Mouse (Mus musculus) cortical plate, adult 2 months (tissue): ENCODE data around the gene Prkcq. TPM values are rescaled to one million over a fixed set of nuclear protein-coding genes. Genes with fewer than 3 reads are reported as not detected.

Experiments used
- H3K27ac ChIP-seq: fragments of 200-500 bp; 2 replicates; pipeline ENCODE4 v1.5.1; 2012; ENCODE audit warnings: low read length, control low read depth, inconsistent platforms; ENCODE audit not compliant: insufficient read depth
- H3K4me1 ChIP-seq: fragments of 200-500 bp; 2 replicates; pipeline ENCODE4 v1.6.1; 2011; ENCODE audit warnings: low read length; ENCODE audit not compliant: control insufficient read depth, insufficient read depth
- H3K4me3 ChIP-seq: fragments of 200-500 bp; 2 replicates; pipeline ENCODE4 v1.5.1; 2011; ENCODE audit warnings: mild to moderate bottlenecking, low read length, control low read depth; ENCODE audit not compliant: insufficient read depth
- CTCF ChIP-seq: fragments of 200-500 bp; IDR thresholded peaks from 2 replicates; pipeline ENCODE4 v1.5.1; 2011; ENCODE audit warnings: mild to moderate bottlenecking, control low read depth, low read length; ENCODE audit not compliant: insufficient read depth; ENCODE audit errors: extremely low read depth
- POLR2A ChIP-seq: fragments of 200-500 bp; IDR thresholded peaks from 2 replicates; pipeline ENCODE4 v1.6.1; 2011; ENCODE audit warnings: mild to moderate bottlenecking, low read length, control low read depth; ENCODE audit not compliant: insufficient read depth; ENCODE audit errors: extremely low read depth
- polyA plus RNA-seq: library from polyadenylated mRNA; depleted of rRNA; stranded (reverse); fragments of >200 nt; gene quantifications from 2 replicates; pipeline ENCODE4 v1.2.3, GENCODE M21; 2012; rRNA removed

The Prkcq gene
- 9.6 and 10.2 TPM in 2 replicates for polyA plus RNA-seq

DNA sequence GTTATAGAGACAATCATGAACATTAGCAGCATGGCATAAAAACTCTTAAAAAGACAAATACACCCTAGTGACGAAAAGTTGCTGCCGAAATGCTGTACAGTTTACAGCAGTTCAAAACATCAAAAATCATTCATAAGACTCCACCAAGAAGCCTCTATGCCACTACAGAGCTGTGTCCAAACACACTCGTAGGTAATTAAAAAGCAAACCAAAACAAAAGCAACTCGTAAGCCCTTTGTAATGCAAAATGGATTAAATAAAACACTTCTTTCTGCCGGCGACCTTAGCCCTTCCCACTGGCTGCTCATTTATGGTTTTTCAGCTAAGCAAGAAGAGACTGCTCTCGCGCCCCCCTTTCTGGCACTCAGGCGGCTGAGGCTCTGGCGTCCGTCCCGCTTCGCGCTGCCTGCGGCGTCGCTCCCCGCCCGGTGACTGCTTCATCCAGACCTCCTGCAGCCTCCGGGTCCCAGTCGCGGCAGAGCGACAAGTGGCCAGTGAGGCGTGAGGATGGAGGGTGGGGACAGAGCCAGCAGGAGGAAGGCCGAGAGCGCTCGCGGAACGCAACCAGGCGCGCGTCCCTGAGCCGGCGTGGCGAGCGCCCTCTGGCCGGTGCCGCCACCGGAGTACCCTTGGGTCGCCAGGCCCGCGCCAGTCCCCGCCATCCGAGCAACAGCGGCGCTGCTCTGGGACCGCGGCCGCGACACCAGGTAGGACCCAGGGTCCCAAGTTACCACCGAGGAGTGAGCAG is at the start of gene Prkcq:
TSS of gene Prkcq (plus strand) at position 355 of the 748 bp plus-strand sequence.
- TF ChIP-seq CTCF: no peak
- TF ChIP-seq POLR2A: no peak
- Histone ChIP-seq H3K4me3 (peak within 1 kb of the TSS; percentile 35), H3K27ac (peak within 1 kb of the TSS; percentile 9; the same call in 1 of the 2 replicates), H3K4me1 (no peaks in the 10 kb centered on the region)

DNA sequence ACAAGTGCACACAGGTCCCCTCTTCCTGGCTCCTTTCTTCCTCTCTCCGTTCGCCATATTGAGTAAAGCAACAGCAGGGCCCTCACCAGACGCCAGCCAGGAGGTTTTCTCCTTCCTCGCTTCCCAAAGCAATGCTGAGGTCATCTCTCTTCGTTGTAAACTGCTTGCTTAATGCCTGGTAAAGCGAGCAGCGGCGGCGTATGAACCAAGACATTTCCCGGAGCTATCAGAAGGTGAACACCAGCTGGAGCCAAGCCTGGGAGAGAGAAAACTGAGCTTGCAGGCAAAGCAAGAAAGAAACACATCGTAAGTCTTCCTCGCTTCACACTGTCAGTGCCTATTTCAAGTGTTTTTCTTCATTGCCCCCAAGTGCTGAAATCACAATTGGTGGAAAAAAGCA is 41.0 kb upstream of the Prkcq start:
- no peak overlapping the region for H3K27ac ChIP-seq
- no peaks in the 10 kb centered on the region for H3K4me1 ChIP-seq
- H3K4me3 ChIP-seq: no peak overlapping the region
- TF ChIP-seq CTCF (no peak), POLR2A (no peak)

DNA sequence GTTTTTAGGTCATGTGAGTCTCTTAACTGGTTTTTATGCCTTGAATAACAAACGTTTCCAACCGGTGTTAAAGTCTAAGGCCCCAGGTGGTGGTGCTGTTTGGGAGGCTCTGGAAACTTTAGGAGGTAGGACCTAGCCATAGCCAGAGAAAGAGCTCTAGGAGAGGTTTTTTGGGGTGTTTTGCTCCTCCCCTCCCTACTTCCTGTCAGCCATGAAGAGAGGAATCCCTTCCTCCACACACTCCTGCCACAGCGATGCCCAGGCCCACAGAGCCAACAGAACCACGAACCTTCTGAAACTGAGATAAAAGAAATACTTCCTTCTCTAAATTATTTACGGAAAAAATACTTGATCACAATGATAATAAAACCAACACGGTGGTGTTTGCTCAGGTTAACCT is 36.2 kb upstream of the Prkcq start:
- Histone ChIP-seq H3K4me3 (no peak overlapping the region), H3K27ac (no peak overlapping the region), H3K4me1 (no peaks in the 10 kb centered on the region)
- TF ChIP-seq POLR2A (no peak), CTCF (no peak)

DNA sequence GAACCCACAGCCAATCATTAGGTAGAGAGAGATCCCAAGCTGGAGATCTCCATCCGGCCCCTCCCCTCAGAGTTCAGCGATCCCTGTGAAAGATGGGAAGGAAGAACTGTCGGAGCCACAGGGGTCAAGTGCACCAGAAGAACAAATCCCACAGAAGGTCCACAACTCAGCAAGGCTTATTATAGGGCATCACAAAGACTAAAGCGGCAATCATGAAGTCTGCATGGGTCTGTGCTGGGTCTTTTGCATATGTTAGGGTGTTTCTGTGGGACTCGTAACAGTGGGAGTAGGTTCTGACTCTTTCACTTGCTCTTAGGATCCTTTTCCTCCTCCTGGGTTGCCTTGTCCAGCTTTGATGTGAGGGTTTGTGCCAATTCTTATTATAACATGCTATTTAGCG is 33.8 kb upstream of the Prkcq start:
- Histone ChIP-seq H3K4me3 (no peak overlapping the region), H3K27ac (no peak overlapping the region)
- TF ChIP-seq POLR2A (no peak), CTCF (no peak)

DNA sequence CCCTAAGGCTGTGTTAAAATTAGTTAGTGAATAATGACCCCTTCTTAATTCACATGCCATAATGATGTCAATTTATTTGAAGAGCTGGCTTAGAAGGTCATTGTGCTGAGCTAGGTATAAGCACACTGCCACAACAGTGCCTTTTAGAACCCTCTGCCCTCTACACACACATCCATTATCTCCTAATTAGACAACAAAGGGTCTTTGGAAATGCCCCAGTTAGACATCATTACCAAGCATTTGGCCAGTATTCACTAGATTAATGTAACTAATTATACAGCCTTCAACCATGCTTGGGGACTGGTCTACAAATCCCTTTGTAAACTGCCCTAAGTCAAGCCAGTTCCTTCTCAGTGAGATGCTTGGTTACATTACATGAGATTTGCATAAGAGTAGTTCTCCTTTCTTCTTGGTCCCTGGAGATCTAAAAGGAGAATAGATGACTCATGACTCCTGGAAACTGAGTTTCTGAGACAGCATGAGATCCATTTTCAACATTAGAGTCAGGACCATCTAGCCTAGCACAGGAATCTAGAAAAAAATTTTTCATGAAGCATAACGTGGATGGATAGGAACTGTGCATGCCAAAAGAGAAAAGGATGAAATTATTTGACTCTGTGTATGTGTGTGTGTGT is 32.3 kb upstream of the Prkcq start:
- no peak overlapping the region for H3K27ac ChIP-seq
- H3K4me3 ChIP-seq: no peak overlapping the region
- TF ChIP-seq CTCF (no peak), POLR2A (no peak)
- no peaks in the 10 kb centered on the region for H3K4me1 ChIP-seq

More for the DNA sequence above, 33.8 kb upstream of the Prkcq start:
- no peaks in the 10 kb centered on the region for H3K4me1 ChIP-seq

DNA sequence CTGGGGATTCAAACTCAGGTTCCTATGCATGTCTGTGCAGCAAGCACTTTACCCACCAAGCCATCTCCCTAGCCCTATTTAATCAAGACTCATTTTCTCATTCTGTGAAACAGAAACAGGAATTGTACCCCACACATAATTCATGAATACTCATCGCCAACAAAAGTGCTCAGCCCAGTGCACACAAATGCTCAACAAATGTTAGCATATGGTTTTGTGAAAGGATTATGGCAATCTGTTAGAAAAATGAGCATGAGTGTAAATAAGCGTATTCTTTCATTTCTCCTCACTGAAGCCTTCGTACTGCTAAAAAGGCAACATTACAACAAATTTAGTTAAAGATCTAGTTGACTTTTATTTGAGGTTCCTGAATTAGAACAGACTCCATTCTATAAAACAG is 31.5 kb upstream of the Prkcq start:
- no peak for TF ChIP-seq CTCF
- TF ChIP-seq POLR2A: no peak
- Histone ChIP-seq H3K27ac (no peak overlapping the region), H3K4me1 (no peaks in the 10 kb centered on the region), H3K4me3 (no peak overlapping the region)

DNA sequence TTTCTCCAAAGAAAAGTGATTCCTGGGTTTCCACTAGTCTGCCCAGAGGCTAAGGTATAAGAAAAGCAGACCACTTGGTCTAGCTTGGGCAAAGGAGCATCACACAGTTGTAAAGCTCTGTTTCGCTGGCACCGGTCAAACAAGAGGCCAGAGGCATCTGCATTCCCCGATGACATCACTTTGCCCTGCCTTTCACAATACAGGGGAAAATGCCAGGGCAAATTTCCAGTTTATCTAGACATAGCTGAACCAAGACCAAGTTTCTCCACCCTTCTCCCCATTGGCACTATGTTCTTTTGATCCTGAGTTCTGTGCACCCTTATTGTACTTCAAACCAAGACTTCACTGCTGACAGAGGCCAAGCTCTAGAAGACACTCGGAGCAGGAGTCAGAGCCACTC is 22.8 kb upstream of the Prkcq start:
- Histone ChIP-seq H3K4me1 (no peaks in the 10 kb centered on the region), H3K4me3 (no peak overlapping the region), H3K27ac (no peak overlapping the region)
- TF ChIP-seq POLR2A (no peak), CTCF (no peak)

DNA sequence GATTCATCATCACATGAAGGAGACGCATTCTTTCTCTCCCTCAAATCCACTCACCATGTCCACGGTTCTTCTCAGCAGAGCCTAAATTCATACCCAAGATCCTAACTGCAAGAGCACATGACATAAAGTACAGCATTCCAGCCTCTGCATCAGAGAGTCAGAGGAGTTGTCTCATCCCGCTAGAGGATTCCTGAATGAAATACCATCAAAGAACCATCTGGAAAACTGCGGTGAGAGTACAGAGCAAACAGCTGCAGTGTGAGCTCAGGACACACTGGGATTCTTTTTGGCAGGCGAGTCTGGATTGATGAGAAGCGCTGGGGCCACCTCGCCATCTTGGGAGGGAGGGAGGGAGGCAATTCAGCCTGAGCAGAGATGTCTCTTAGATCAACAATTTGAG is 20.9 kb upstream of the Prkcq start:
- TF ChIP-seq CTCF (no peak), POLR2A (no peak)
- no peaks in the 10 kb centered on the region for H3K4me1 ChIP-seq
- no peak overlapping the region for H3K4me3 ChIP-seq
- H3K27ac ChIP-seq: no peak overlapping the region

DNA sequence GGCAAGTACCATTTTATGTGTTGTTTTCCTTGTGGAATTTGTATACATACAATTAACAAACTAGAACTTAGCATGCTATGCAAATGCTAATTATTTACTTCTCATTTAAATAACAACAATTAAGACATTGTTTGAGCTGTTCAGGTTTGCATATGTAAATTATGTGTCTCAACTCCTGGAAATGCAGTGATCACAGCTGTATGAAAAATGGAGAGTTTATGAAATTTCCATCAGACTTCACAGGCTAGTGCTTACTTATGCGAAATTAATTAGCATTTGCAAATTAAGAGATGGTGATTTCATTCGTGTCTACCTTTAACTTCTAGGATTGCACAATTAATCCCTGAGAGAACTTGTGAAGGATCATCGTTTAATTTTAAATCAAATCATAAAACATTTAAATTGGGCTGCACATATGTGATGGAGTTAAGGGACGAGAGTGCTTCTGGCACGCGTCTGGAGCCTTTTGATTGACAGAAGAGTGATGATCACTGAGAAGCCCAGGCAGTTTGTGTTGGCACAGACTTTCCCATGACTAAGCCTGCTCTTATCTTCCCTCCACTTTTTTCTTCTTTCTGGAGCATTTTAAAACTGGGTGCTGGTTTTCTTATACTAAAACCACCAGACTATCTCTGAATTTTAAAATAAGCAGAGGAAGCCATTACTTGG is 20.1 kb upstream of the Prkcq start:
- Histone ChIP-seq H3K27ac (no peak overlapping the region), H3K4me1 (no peaks in the 10 kb centered on the region), H3K4me3 (no peak overlapping the region)
- TF ChIP-seq CTCF: no peak
- no peak for TF ChIP-seq POLR2A

DNA sequence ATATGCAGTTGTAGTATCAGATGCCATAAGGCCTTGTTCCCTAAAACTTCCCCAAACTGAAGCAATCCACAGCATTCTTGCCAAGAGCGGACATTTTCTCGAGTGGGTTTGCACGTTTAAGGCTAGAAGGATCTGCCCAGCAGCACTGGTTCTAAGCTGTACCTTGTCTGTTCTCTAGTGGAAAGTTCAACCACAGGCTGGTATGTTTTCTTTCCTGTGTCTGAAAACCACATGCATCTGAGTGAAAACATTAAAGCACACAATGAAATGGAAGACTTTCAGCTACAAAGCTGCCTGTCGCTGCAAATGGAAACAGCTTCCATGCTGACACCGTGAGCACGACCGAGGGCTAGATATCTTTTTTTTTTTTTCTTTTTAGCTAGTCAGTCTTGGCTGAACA is 12.3 kb upstream of the Prkcq start:
- Histone ChIP-seq H3K4me3 (no peak overlapping the region), H3K27ac (no peak overlapping the region), H3K4me1 (no peaks in the 10 kb centered on the region)
- TF ChIP-seq CTCF (no peak), POLR2A (no peak)

DNA sequence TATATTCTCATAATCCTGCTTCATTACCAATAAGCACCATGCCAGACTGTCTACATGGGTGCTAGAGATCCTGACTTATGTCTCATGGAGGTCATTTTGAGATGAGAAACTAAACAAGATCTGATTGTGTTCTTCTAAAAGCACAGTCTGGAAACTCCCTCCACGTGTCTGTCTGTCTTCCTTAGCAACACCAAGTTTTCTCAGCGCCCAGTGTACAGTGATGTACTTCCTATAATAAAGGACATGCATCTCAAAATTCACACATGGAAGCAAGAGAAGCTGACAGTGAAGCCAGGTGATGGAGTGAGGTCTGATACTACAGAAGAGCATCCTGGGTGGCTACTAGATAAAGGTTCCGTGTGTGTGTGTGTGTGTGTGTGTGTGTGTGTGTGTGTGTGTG is 11.2 kb upstream of the Prkcq start:
- no peak overlapping the region for H3K27ac ChIP-seq
- no peak overlapping the region for H3K4me3 ChIP-seq
- no peaks in the 10 kb centered on the region for H3K4me1 ChIP-seq
- no peak for TF ChIP-seq CTCF
- no peak for TF ChIP-seq POLR2A
